Mouse (Mus musculus) frontal cortex, adult (tissue): Measurements from ENCODE around the gene Nudt3.
A peak's percentile ranks its signal among the peaks of the same experiment; 100 is the strongest.

Experiments
- ATAC-seq: cut with Nextera tagmentation; 2 replicates; pipeline ENCODE4 v1.9.2; 2017; ENCODE audit warnings: mild to moderate bottlenecking, moderate library complexity, mixed read lengths; ENCODE audit not compliant: low TSS enrichment

Gene Nudt3

GRCm38 (mm10) chr17:27603036-27603435, 20.3 kb downstream of the Nudt3 start:
- ATAC-seq: no peak

- no peak for ATAC-seq
Observed at GRCm38 (mm10) chr17:27600869-27601268, 22.4 kb downstream of the Nudt3 start.

GRCm38 (mm10) chr17:27600286-27600685, 23.0 kb downstream of the Nudt3 start:
- ATAC-seq: no peak

DNA sequence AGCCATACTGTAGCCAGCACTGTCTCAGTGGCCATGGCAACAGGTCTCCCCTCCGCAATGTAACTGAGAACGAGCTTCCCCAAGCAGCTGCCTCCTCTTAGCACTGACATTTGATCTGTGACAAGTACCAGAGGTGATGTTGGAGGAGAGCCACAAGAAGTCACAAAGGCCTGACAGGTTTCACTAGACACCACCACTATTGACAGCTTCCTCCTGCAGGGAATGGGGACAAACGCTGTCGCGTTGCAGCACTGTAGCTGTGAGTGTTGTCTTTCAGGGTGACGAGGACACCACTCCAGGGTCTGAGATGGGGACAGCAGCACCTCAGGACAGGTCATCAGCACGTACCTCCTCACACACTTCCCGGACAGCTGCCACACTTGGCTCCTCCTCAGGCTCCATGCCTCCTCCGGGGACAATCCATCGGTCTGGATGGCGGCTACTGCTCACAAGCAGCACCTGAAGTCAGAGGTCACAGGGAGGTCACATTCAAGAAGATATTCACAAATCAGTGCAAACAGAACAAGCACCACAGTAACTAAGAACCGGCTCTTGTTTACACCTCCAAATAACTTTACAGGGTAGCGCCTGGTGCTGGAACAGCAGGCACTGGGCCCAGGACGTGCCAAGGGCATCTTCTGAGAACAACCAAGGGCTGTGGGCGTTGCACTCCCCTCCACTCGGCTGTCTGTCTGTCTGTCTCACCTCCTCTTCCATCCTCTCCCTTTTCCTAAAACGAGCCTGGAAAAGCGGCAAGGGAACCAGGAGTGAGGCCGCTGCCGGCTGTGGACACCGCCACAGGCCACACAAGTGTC, 26.7 kb downstream of the Nudt3 start:
- no peak for ATAC-seq

- peak; percentile 29; the same call in 1 of the 2 replicates for ATAC-seq
Observed at GRCm38 (mm10) chr17:27595659-27596375, 27.5 kb downstream of the Nudt3 start.

- ATAC-seq: no peak
Observed at GRCm38 (mm10) chr17:27592565-27592910, 30.8 kb downstream of the Nudt3 start.

DNA sequence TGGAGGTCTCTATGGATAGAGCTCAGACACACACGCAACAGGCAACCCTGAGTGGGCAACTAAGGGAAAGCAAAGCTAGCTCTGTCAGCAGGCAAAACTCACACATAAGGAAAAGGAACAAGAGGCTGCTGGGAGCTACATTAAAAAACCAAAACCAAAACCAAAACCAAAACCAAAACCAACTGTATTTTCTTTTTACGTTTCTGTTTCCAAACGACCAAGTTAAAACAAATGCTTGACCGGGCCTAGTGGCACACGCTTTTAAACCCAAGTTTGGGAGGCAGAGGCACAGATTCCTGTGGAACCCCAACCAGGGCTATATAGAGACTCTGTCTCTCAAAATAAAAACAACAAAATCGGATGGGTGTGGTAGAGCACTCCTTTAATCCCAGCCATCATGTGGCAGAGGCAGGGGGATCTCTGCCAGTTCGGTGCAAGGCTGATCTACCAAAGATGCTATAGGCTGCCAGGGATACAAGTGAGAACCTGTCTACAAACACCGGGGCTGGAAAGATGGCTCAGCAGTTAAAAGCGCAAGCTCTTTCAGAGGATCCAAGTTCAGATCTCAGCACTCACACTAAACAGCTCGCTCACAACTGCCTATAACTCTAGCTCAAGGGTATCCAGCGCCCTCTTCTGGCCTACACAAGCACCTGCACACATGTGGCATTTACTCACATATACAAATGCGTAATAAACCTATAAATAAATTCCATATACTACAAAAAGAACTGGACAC, 31.3 kb downstream of the Nudt3 start:
- ATAC-seq: 0 out of 2 replicates have a peak, but pooled peaks have one; percentile 24

DNA sequence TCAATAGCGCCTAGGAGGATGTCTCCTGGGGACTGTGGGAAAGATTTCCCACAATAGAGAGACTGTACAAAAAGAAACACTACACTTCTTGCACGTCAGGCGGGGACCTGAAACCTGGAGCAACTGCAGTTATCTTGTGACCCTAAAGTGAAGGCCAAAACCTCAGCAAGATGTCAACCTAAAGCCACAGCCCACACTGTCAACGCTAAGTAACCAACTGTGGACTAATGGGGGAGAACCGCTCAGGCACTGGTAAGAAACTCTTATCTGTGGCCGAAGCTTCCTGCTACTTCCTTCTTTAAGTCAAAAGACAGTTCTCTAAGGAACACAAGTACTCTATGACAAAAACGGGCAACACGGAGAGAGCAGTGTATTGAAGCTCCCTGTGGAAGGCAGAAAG, 35.1 kb downstream of the Nudt3 start:
- no peak for ATAC-seq

GRCm38 (mm10) chr17:27587252-27587651, 36.0 kb downstream of the Nudt3 start:
- peak; percentile 58 for ATAC-seq

- ATAC-seq: no peak
Observed at GRCm38 (mm10) chr17:27586661-27587060, 36.6 kb downstream of the Nudt3 start.

DNA sequence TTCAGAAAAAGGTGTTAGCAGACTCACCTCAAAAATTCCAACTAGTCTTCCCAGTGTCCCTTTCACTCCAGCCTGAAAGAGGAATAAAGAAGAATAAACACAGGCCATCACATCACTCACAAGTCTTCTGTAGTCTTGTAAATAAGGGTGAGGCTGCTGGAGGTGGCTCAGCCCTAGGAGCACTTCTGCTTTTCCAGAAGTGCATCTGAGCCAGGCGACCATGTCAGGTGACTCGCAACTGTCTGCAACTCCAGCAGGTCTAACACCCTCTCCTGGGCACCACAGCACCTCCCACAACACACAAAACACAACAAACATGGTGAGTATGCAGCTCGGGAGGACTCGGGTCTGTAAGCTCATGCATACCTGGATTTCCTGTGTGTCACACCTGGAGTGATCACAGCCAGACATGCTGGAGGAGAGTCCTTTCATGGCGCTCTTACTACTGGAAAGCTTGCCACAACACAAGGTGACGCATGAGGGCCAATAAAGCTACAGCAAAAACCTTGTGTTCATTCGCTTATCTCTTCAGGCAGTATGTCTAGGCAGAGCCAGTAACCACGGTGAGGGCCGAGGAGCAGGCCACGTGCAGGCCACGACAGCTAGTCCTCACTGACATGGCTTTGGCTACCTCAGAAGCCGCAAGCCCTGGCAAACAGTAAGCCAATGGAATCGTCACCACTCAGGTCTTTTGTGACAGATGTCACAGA, 40.0 kb downstream of the Nudt3 start:
- ATAC-seq: no peak

- peak; percentile 89 for ATAC-seq
Observed at GRCm38 (mm10) chr17:27580392-27581068, 42.8 kb downstream of the Nudt3 start.

GRCm38 (mm10) chr17:27579816-27580215, 43.5 kb downstream of the Nudt3 start:
- ATAC-seq: no peak

DNA sequence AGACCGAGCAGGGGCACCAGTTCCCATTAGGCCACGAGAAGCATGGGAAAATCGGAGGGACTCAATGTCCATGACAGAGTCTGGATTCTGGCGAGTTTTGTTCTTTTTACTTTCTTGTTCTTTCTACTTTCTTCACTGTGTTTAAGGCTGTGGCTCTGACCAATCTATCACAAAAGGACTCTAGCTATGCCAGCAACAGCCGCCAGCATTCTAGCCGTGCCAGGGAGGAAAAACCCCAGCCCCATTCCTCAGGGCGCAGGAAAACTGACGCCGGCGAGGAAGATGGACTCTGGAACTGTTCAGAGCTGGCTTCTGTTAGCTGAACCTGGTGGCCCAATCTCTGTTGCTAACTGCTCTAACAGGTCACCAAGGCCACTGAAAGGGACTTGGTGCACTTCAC, 44.8 kb downstream of the Nudt3 start:
- ATAC-seq: no peak

GRCm38 (mm10) chr17:27577468-27577867, 45.8 kb downstream of the Nudt3 start:
- no peak for ATAC-seq

- no peak for ATAC-seq
Observed at GRCm38 (mm10) chr17:27576056-27576455, 47.2 kb downstream of the Nudt3 start.

DNA sequence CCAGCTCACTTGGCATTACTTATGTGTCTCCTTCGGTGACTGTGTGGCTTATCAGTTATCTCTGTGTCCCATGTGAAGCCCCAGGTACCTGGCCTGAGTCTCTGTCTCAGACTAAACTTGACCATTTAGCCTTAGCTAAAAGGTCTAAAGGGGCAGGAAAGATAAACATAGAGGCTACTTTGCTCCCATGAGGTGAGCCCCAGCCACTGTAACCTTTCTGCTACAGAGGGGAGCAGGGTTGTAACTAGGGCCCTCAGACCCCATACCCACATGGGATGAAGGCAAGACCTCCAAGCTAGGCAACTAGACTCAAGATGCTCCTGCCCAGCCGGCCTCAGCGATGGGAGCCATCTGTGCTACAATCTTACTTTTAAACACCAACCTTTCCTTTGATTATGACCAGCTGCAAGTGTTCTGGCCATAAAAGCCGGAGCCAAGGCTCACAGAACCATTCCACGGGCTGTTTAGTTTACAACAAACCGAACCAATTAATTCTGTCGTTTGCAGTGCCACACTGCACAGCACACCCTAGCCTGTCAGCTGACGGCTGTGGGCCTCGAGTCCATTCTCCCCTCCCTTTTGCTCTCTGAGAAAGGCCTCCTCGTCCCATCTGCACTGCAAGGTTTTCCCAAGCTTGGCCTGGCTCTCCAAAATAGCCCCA, 48.0 kb downstream of the Nudt3 start:
- ATAC-seq: no peak

DNA sequence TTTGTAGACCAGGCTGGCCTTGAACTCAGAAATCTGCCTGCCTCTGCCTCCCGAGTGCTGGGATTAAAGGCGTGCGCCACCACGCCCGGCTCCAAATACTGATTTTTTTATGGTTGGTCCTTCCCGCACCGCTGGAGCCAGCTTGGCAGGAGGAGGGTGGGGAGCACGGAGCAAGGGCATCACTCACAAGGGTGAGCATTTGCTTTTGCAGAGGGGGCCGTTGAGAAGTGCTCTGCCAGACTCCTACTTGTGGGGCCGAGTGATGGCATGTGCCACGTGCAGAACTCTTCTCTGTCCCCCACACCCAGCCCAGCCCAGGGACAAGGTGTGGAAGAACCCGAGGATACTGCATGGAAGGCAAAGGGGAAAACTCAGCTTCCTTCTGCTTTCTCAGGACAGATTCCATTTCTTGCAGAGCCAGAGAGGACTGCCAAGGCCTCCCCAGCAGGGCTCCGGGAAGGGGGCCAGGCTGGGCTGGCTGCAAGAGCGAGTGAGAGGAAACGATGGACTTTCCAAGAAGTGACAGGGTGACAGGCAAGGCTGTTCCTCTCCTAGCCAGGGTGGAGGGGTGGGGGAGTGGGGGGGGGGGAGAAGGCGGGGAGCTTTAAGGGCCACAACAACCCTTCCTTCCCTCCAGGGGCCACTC, 48.7 kb downstream of the Nudt3 start:
- ATAC-seq: peak; percentile 51

- no peak for ATAC-seq
Observed at GRCm38 (mm10) chr17:27573772-27574320, 49.4 kb downstream of the Nudt3 start.

- no peak for ATAC-seq
Observed at GRCm38 (mm10) chr17:27571315-27571714, 52.0 kb downstream of the Nudt3 start.
